Mouse (Mus musculus) liver, postnatal 0 days (tissue): ENCODE measurements around the gene Hs3st4. TPM values are rescaled to one million over a fixed set of nuclear protein-coding genes. Genes with fewer than 3 reads are reported as not detected.
A peak's percentile ranks its signal among the peaks of the same experiment; 100 is the strongest.

ENCODE experiments used
- ATAC-seq: fragments of 200-750 bp; cut with Nextera tagmentation; 2 replicates; pipeline ENCODE4 v1.8.0; 2017; ENCODE audit warnings: mild to moderate bottlenecking, moderate library complexity
- DNase-seq: peaks from one replicate; pipeline ENCODE4 v3.0.0-alpha.2; 2016
- H3K27ac ChIP-seq: fragments of 300-500 bp; sonication (generic); 2 replicates; pipeline ENCODE4 v1.5.1; 2014; ENCODE audit warnings: antibody characterized with exemption, moderate library complexity, mild to moderate bottlenecking, low read depth
- H3K27me3 ChIP-seq: fragments of 300-500 bp; sonication (generic); 2 replicates; pipeline ENCODE4 v1.6.1; 2014; ENCODE audit warnings: low read length, control low read depth, mixed read lengths; ENCODE audit not compliant: insufficient read depth
- H3K36me3 ChIP-seq: fragments of 300-500 bp; sonication (generic); replicated peaks from 2 replicates; pipeline ENCODE4 v1.6.1; 2014; ENCODE audit warnings: mild to moderate bottlenecking, control low read depth, low read length, moderate library complexity, mixed read lengths; ENCODE audit not compliant: insufficient read depth
- H3K4me1 ChIP-seq: fragments of 300-500 bp; sonication (generic); 2 replicates; pipeline ENCODE4 v1.6.1; 2014; ENCODE audit warnings: antibody characterized with exemption, mild to moderate bottlenecking, control low read depth; ENCODE audit not compliant: insufficient read depth
- H3K4me2 ChIP-seq: fragments of 300-500 bp; sonication (generic); 2 replicates; pipeline ENCODE4 v1.6.1; 2014; ENCODE audit warnings: low read depth, mild to moderate bottlenecking, low read length, moderate library complexity, mixed read lengths
- H3K4me3 ChIP-seq: fragments of 300-500 bp; sonication (generic); 2 replicates; pipeline ENCODE4 v1.5.1; 2014; ENCODE audit warnings: low read depth, low read length
- H3K9ac ChIP-seq: fragments of 300-500 bp; sonication (generic); replicated peaks from 2 replicates; pipeline ENCODE4 v1.6.1; 2014; ENCODE audit warnings: mild to moderate bottlenecking, moderate library complexity
- H3K9me3 ChIP-seq: fragments of 300-500 bp; sonication (generic); 2 replicates; pipeline ENCODE4 v1.6.1; 2016; ENCODE audit warnings: mild to moderate bottlenecking, control low read depth, low read length, mixed read lengths
- CTCF ChIP-seq: sonication (generic); IDR thresholded peaks from 2 replicates; pipeline ENCODE4 v1.5.1; 2016; ENCODE audit warnings: antibody characterized with exemption, low read depth
- EP300 ChIP-seq: IDR thresholded peaks from 2 replicates; pipeline ENCODE4 v1.6.1; 2016; ENCODE audit warnings: antibody characterized with exemption, low read depth, mild to moderate bottlenecking
- WGBS: fragments of 180-500 bp; shearing (Covaris S2); extraction: QIAGEN DNeasy Blood & Tissue Kit; methylation state at CpG from one replicate; pipeline ENCODE4 v1.1.7; 2014; ENCODE audit not compliant: insufficient replicate concordance; 5-methylcytosine and 5-hydroxymethylcytosine counted together
- polyA plus RNA-seq: library from polyadenylated mRNA; unstranded; fragments of >200 nt; fragmentation: Nextera tagmentation; extraction: Ambion mirVana; gene quantifications from 2 replicates; pipeline ENCODE4 v1.2.1, GENCODE M21; 2015

The Hs3st4 gene
- polyA plus RNA-seq, result not detected in 2 replicates

- H3K27me3 ChIP-seq, result peaks cover 40% of the 10 kb centered on the region
Observed at GRCm38 (mm10) chr7:123982461-123983038, at the start of gene Hs3st4. Gene Hs3st4, plus strand, starts transcription at chr7:123982869.

GRCm38 (mm10) chr7:123946836-123947235, 35.8 kb upstream of the Hs3st4 start:
- DNase-seq (no peak), ATAC-seq (no peak)
- H3K36me3 ChIP-seq, result no peaks in the 10 kb centered on the region
- H3K9me3 ChIP-seq, result no peaks in the 10 kb centered on the region
- no peak overlapping the region for H3K9ac ChIP-seq
- H3K4me3 ChIP-seq, result no peak overlapping the region
- no peak overlapping the region for H3K27ac ChIP-seq
- H3K4me1 ChIP-seq, result no peaks in the 10 kb centered on the region
- no peak overlapping the region for H3K4me2 ChIP-seq
- no peak for TF ChIP-seq CTCF
- TF ChIP-seq EP300, result no peak
- no peaks in the 10 kb centered on the region for H3K27me3 ChIP-seq
- 71% methylated on average over 3 of the region's 3 CpGs for WGBS

More at GRCm38 (mm10) chr7:123982461-123983038, at the start of gene Hs3st4:
- H3K4me3 ChIP-seq, result no peak within 1 kb of the TSS
- H3K36me3 ChIP-seq, result no peaks in the 10 kb centered on the region
- H3K4me2 ChIP-seq, result 0 out of 2 replicates have a peak within 1 kb of the TSS, but pooled peaks have one; percentile 18
- H3K27ac ChIP-seq, result no peak within 1 kb of the TSS
- no peaks in the 10 kb centered on the region for H3K9me3 ChIP-seq
- no peak within 1 kb of the TSS for H3K9ac ChIP-seq
- no peak for TF ChIP-seq EP300
- TF ChIP-seq CTCF, result no peak
- 3% methylated on average over 39 of the region's 74 CpGs for WGBS
- DNase-seq, result no peak
- ATAC-seq, result no peak
- H3K4me1 ChIP-seq, result no peaks in the 10 kb centered on the region

- Histone ChIP-seq H3K27ac (no peak overlapping the region), H3K4me1 (no peaks in the 10 kb centered on the region), H3K27me3 (no peaks in the 10 kb centered on the region), H3K4me3 (no peak overlapping the region), H3K9me3 (peaks cover 8% of the 10 kb centered on the region; the same call in 1 of the 2 replicates), H3K4me2 (no peak overlapping the region), H3K9ac (no peak overlapping the region), H3K36me3 (no peaks in the 10 kb centered on the region)
- WGBS, result 76% methylated on average over 5 of the region's 5 CpGs
- DNase-seq (no peak), ATAC-seq (no peak)
- TF ChIP-seq EP300, result no peak
- TF ChIP-seq CTCF, result no peak
Observed at GRCm38 (mm10) chr7:123963021-123963420, 19.6 kb upstream of the Hs3st4 start.

- Histone ChIP-seq H3K4me3 (no peak overlapping the region), H3K4me1 (no peaks in the 10 kb centered on the region), H3K9me3 (peaks cover 8% of the 10 kb centered on the region; the same call in 1 of the 2 replicates), H3K4me2 (no peak overlapping the region), H3K9ac (no peak overlapping the region), H3K36me3 (no peaks in the 10 kb centered on the region), H3K27me3 (no peaks in the 10 kb centered on the region), H3K27ac (no peak overlapping the region)
- no peak for DNase-seq
- TF ChIP-seq EP300 (no peak), CTCF (peak; percentile 50)
- WGBS, result 45% methylated on average over 10 of the region's 10 CpGs
- ATAC-seq, result no peak
Observed at GRCm38 (mm10) chr7:123964559-123965142, 18.0 kb upstream of the Hs3st4 start.

GRCm38 (mm10) chr7:123965515-123965914, 17.2 kb upstream of the Hs3st4 start:
- no peak overlapping the region for H3K27ac ChIP-seq
- peaks cover 8% of the 10 kb centered on the region; the same call in 1 of the 2 replicates for H3K9me3 ChIP-seq
- H3K9ac ChIP-seq, result no peak overlapping the region
- DNase-seq (no peak), ATAC-seq (no peak)
- H3K27me3 ChIP-seq, result no peaks in the 10 kb centered on the region
- H3K4me3 ChIP-seq, result no peak overlapping the region
- TF ChIP-seq EP300, result no peak
- no peak for TF ChIP-seq CTCF
- no peaks in the 10 kb centered on the region for H3K4me1 ChIP-seq
- no peak overlapping the region for H3K4me2 ChIP-seq
- no peaks in the 10 kb centered on the region for H3K36me3 ChIP-seq
- WGBS, result 58% methylated on average over 7 of the region's 7 CpGs

- no peak overlapping the region for H3K9ac ChIP-seq
- H3K27me3 ChIP-seq, result no peaks in the 10 kb centered on the region
- ATAC-seq (no peak), DNase-seq (no peak)
- H3K9me3 ChIP-seq, result no peaks in the 10 kb centered on the region
- H3K36me3 ChIP-seq, result no peaks in the 10 kb centered on the region
- no peaks in the 10 kb centered on the region for H3K4me1 ChIP-seq
- no peak overlapping the region for H3K27ac ChIP-seq
- H3K4me3 ChIP-seq, result no peak overlapping the region
- H3K4me2 ChIP-seq, result no peak overlapping the region
- TF ChIP-seq CTCF, result no peak
- TF ChIP-seq EP300, result no peak
- 68% methylated on average over 7 of the region's 7 CpGs for WGBS
Observed at GRCm38 (mm10) chr7:123975441-123975840, 7.2 kb upstream of the Hs3st4 start.
